Mouse (Mus musculus): Measurements from ENCODE around the gene Usp48.
"Not testable (repeated sequence)": the region's sequence is repeated elsewhere in the genome, so short reads cannot be mapped to it uniquely, and the experiment has no call there.

Usp48 gene

GRCm38 (mm10) chr4:137593601-137594495 lies at the start of gene Usp48:
Gene Usp48 (plus strand): TSS chr4:137593755.
- peak; percentile 99 for DNase-seq

- DNase-seq: no peak
Measured at GRCm38 (mm10) chr4:137545568-137545967, 48.0 kb upstream of the Usp48 start.

DNA sequence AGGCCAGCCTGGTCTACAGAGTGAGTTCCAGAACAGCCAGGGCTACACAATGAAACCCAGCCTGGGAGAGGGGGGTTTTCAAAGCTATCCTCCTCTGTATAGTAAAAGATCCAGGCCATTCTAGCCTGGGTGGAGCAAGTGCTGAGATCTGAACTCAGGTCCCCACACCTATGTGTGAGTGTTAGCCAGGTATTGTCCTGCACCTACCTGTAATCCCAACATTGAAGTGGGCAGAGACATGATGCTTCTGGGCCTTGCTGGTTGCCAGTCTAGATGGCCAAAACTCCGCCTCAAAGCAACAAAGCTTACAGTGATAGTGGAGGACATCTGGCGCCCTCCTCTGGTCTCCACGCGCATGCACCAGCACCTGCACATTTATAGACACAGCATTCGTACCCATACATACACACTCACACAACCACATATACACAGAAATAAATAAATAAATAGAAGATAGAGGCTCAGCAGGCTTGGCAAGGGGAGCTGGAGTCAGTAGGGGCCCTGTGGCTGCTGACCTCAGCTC lies 47.5 kb upstream of the Usp48 start:
- peak; percentile 49 for DNase-seq

GRCm38 (mm10) chr4:137553466-137553865 lies 40.1 kb upstream of the Usp48 start:
- DNase-seq: peak; percentile 74

GRCm38 (mm10) chr4:137556673-137557210 lies 36.8 kb upstream of the Usp48 start:
- DNase-seq: no peak

DNA sequence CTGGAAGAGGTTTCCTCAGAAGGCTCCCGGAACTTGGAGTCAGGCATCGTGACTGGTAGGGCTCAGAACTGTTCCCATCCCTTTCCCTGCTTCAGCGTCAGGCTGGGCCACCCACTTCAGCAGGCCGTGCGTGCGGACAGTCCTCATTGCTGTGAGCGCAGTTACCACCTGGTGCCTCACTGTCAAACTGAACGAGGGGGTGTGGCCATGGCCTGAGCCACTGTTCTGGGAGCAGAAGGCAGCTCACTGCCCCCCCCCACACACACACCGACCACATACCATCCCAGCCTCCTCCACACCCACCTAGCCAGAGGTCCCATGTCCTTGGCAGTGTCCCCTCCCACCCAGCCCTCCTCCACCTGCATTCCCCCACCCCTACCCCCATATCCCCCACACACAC lies 23.7 kb upstream of the Usp48 start:
- DNase-seq: no peak

DNA sequence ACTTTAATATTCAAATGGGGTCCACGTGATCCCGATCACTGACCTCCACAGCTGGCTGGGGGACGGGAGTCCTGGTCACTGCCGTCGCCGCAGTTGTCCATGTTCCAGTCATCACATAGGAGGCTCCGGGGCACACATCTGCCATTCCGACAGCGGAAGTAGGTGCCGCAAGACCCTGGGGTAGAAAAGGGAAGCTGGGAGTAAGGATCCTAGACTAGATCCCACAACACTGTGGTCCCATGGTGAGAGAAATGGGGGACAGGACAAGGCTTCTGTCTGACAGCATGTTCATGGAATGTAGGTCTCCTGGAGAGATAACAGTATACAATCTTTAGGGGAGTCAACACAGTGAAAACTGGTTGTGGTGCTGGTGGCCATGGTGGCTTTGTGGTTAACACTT lies 19.1 kb upstream of the Usp48 start, which contains the start of gene Ldlrad2:
TSS of gene Ldlrad2 (minus strand) at position 101 of the 400 bp plus-strand sequence.
- DNase-seq: no peak

GRCm38 (mm10) chr4:137577486-137577885 lies 16.1 kb upstream of the Usp48 start:
- no peak for DNase-seq

DNA sequence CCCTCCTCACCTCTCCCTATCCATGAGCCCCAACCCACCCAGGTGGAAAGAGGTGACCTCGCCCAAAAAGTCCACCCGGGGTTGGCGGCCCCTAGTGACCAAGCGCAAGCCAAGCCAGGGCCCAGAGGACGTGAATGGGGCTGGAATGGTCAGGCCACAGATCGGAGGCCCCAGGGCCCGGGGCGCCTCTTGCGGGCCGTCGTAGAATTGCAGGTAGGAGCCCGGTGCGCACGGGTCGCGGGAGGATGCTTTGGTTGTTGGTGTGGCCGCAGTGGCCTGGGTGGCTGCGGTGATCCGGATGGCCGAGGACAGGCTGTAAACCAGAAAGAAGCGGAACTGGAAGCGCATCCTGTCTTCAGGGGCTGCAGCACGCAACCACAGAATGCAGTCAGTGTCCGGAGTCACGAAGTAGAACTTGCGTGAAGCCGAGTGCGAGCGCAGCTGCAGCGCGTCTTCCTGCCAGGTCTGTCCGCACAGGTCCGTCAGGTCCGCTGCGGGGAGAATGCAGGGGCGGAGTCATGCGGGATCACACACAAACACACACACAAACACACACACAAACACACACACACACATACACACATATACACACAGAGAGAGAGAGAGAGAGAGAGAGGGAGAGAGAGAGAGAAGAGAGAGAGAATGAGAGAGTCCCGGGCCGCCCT lies 15.2 kb upstream of the Usp48 start:
- peak; percentile 80 for DNase-seq

DNA sequence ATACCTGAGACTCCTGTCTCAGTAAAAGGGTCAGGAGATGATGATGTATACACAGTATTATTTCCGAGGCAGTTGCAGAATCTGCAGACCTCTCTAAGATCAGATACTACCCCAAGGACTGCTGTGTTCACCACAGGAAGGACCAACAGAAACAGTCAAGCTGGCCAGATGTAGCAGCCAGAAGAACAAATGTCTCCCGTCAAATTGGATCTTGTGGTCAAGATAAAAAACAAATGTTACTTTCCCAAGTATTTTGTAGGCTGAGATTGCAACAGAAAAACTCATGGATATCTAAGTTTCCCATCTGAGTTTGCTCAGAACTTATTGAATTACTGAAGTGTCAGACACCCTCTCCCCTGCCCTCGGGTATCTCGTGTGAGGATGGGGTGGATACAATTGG lies 13.8 kb upstream of the Usp48 start:
- no peak for DNase-seq

DNA sequence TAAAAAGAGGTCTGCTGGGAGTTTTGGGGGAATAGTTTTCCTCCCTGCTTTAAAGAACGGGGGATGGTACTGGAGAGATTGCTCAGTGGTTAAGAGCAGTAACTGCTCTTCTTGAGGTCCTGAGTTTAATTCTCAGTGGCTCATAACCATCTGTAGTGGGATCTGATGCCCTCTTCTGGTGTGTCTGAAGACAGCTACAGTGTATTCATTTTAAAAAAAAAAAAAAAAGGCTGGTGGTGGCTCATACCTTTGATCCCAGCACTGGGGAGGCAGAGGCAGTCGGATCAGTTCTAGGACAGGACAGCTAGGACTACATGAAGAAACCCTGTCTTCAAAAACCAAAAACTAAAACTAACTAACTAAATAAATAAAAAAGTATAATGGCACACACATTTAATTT lies 13.3 kb upstream of the Usp48 start:
- no peak for DNase-seq

DNA sequence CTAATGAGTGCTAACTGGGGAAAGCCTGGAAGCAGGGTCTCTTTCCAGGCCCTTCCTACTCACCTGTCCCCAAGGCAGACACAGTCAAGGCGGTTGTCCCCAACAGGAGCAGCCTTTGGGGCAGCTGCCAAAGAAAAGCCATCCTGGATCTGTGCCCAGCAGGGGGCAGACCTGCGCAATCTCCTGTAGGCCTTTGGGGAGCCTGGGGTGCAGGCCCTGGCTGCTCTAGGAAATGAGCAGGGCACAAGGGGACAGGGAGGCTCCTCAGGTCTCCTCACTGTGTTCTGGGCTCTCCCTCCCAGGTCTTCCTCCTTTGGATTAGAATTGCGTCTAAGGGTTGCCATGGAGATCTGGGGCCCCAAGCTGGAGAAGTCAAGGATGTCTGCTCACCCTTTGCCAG lies 11.7 kb upstream of the Usp48 start:
- no peak for DNase-seq

- DNase-seq: not testable (repeated sequence)
Measured at GRCm38 (mm10) chr4:137589095-137589494, 4.5 kb upstream of the Usp48 start.

DNA sequence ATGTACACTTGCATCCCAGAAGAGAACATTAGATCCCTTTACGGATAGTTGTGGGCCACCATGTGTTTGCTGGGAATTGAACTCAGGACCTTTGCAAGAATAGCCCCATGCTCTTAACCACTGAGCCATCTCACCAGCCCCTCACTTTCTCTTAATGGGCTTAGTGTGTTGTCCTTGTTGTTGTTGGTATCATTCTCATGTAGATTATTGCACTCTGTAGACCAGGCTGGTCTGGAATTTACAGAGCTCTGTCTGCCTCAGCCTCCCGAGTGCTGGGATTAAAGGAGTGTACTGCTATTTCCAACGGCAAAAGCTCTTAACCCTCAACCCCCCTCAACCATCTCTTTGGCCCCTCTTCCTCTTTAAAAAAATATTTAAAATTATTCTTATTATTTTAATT lies 4.0 kb upstream of the Usp48 start:
- no peak for DNase-seq

DNA sequence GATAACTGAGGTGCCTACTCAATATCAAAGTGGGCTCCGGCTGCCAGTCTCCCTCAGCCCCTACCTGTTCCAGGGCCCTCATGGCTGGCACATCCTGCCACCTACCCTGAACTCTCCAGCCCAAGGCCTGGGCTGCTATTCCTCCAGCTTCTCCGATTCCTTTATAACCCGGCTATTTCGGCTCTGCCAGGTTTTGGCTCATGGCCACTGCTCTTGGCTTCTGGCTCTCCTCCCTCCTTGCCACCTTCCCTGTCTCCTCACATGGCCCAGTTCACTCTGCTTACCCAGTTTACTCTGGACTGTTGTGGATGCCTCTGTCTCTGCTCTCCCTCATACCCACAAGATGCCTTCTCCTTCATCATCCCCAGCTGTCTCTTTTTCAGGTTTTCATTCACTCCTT lies 2.6 kb upstream of the Usp48 start:
- peak; percentile 46 for DNase-seq

- no peak for DNase-seq
Measured at GRCm38 (mm10) chr4:137594496-137595270, 1.1 kb downstream of the Usp48 start.

DNA sequence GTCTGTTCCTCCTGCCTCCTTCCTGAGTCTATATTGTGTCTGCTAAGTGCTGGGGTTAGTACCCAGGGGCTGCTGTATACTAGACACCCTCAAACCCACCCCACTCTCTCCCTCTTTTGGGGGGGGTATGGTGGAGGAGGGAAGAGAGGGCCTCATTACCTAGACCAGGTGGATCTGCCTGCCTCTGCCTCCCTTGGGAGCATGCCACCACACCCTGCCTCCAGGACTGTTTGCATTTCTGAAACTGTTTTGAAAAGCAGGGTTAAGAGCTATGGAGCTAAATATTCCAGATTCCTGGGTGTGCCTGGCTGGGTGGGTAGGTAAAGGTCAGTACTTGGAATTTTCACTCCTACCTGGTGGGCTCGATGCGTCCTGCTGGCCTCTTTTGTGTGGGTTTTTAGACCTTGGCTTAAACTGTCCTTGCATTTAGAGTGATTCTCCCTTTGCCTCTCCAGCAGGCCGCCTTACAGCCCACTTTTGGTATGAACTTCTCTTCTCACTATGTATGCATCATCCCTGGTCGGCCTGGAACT lies 3.6 kb downstream of the Usp48 start:
- DNase-seq: peak; percentile 34

DNA sequence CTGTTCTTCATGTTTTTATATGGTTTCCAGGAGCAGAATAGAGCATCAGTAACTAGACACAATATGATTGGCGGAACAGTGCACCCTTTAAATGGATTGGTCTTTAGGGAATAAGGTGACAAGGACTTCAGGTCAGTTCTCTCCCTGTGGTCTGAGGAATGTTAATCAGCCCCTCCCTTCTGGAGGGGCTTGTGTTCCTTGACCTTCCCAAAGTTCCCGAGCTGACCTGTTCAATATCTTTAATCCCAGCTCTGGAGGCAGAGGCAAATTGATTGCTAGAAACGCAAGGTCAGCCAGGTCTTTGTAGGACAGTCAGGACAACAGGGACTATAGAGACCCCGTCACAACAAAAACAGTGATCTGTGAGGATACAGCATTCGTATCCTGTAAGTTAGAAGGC lies 5.0 kb downstream of the Usp48 start:
- no peak for DNase-seq

- no peak for DNase-seq
Measured at GRCm38 (mm10) chr4:137603449-137604171, 10.1 kb downstream of the Usp48 start.

DNA sequence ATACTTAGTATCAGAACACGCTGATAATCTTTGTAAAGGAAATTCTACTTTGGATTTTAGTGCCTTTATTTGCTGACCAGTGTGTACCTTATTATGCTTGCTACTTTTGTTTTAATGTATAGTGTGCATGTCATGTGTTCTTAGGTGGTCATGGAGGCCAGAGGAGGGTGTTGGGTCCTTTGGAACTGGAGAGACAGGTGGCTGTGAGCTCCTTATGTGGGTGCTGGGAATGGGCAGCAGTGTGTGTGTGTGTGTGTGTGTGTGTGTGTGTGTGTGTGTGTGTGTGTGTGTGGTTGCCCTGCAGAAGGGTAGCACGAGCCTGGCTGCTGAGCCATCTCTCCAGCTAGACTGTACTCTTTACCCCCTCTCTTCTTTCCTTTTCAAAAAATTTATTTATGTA lies 13.5 kb downstream of the Usp48 start:
- DNase-seq: no peak

DNA sequence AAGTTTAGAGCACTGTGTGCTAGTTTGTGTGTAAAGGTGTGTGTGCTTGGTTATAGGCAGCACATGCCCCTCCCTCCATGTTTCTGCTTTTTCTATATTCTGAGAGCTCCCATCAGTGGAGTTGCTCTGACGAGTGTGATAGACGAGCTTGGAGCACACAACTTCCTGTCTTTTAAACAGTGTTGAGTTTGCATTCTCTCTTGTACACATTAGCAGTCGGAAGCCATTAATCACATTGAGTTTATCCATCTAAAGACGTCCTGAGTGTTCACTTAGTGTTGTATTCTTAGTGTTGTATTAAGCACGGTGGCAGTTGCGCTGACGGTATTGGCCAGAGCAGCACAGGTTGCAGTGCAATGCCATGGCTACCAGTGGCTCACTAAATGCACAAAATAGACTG lies 15.7 kb downstream of the Usp48 start:
- DNase-seq: no peak

DNA sequence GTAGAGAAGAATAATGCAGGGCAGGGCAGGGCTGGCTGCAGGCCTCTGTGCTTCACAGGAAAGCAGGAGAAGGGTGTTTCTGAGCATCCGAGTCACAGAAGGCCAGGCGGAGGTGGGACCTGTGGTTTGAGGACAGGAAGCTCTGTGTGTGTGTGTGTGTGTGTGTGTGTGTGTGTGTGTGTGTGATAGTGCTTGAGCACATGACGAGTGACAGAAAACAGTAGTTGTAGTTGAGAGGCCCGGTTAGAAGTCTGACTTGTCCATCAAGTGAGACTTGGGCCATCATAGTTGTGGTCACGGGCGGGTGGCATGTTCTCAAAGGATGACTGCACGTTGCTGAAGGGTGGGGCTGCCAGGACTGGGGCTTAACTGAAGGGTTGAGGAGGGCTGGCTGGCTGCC lies 16.1 kb downstream of the Usp48 start:
- no peak for DNase-seq
